Mouse (Mus musculus): ENCODE results near the gene Klhdc7a. TPM values are rescaled to one million over a fixed set of nuclear protein-coding genes. Genes with fewer than 3 reads are reported as not detected.

The Klhdc7a gene
- 0.03 and 0.17 TPM in 2 replicates for polyA plus RNA-seq (2014; fragmentation: Nextera tagmentation; extraction: Ambion mirVana)

GRCm38 (mm10) chr4:139967922-139968321, at the start of gene Klhdc7a:
Gene Klhdc7a (minus strand): TSS chr4:139968026.
- Histone ChIP-seq H3K9me3 (ENCODE audit: control insufficient read depth, low read length) (no peaks in the 10 kb centered on the region), H3K4me3 (ENCODE audit: low read depth, low read length) (no peak within 1 kb of the TSS), H3K27ac (ENCODE audit: low read depth, low read length) (no peak within 1 kb of the TSS), H3K27me3 (ENCODE audit: control insufficient read depth, insufficient read depth, low read length) (no peaks in the 10 kb centered on the region), H3K4me2 (ENCODE audit: low read depth, low read length, severe bottlenecking) (no peak within 1 kb of the TSS), H3K4me1 (replicated peaks; ENCODE audit: control insufficient read depth, insufficient read depth, low read length) (peaks cover 4% of the 10 kb centered on the region; the same call in 1 of the 2 replicates), H3K36me3 (ENCODE audit: control insufficient read depth, insufficient read depth, low read length) (no peaks in the 10 kb centered on the region), H3K9ac (ENCODE audit: low read length) (no peak within 1 kb of the TSS)
- ATAC-seq (replicated peaks; ENCODE audit: low FRiP score) (no peak), DNase-seq (ENCODE audit: low spot score) (no peak)
- 44% methylated on average over 4 of the region's 4 CpGs for WGBS

- Histone ChIP-seq H3K27me3 (ENCODE audit: control insufficient read depth, insufficient read depth, low read length) (no peaks in the 10 kb centered on the region), H3K4me1 (replicated peaks; ENCODE audit: control insufficient read depth, insufficient read depth, low read length) (0 out of 2 replicates have a peak, but pooled peaks cover under 1% of the 10 kb centered on the region), H3K4me3 (ENCODE audit: low read depth, low read length) (no peak overlapping the region), H3K9ac (ENCODE audit: low read length) (no peak overlapping the region), H3K36me3 (ENCODE audit: control insufficient read depth, insufficient read depth, low read length) (no peaks in the 10 kb centered on the region), H3K9me3 (ENCODE audit: control insufficient read depth, low read length) (no peaks in the 10 kb centered on the region), H3K27ac (ENCODE audit: low read depth, low read length) (no peak overlapping the region), H3K4me2 (ENCODE audit: low read depth, low read length, severe bottlenecking) (no peak overlapping the region)
- no peak for ATAC-seq (replicated peaks; ENCODE audit: low FRiP score)
- WGBS, result 72% methylated on average over 7 of the region's 7 CpGs
- no peak for DNase-seq (ENCODE audit: low spot score)
Measured at GRCm38 (mm10) chr4:140015916-140016315, 48.1 kb upstream of the Klhdc7a start.

GRCm38 (mm10) chr4:140010728-140011470, 43.1 kb upstream of the Klhdc7a start:
- Histone ChIP-seq H3K27me3 (ENCODE audit: control insufficient read depth, insufficient read depth, low read length) (no peaks in the 10 kb centered on the region), H3K4me1 (replicated peaks; ENCODE audit: control insufficient read depth, insufficient read depth, low read length) (0 out of 2 replicates have a peak, but pooled peaks cover 2% of the 10 kb centered on the region), H3K27ac (ENCODE audit: low read depth, low read length) (no peak overlapping the region), H3K9me3 (ENCODE audit: control insufficient read depth, low read length) (no peaks in the 10 kb centered on the region), H3K4me2 (ENCODE audit: low read depth, low read length, severe bottlenecking) (no peak overlapping the region), H3K9ac (ENCODE audit: low read length) (no peak overlapping the region), H3K4me3 (ENCODE audit: low read depth, low read length) (no peak overlapping the region), H3K36me3 (ENCODE audit: control insufficient read depth, insufficient read depth, low read length) (no peaks in the 10 kb centered on the region)
- ATAC-seq (replicated peaks; ENCODE audit: low FRiP score) (0 out of 2 replicates have a peak, but pooled peaks have one; percentile 49), DNase-seq (ENCODE audit: low spot score) (no peak)
- WGBS, result 69% methylated on average over 11 of the region's 11 CpGs

- DNase-seq (ENCODE audit: low spot score), result no peak
- H3K4me1 ChIP-seq (replicated peaks; ENCODE audit: control insufficient read depth, insufficient read depth, low read length), result peaks cover 2% of the 10 kb centered on the region; the same call in 1 of the 2 replicates
Measured at GRCm38 (mm10) chr4:140004932-140005331, 37.1 kb upstream of the Klhdc7a start.

GRCm38 (mm10) chr4:140004170-140004569, 36.3 kb upstream of the Klhdc7a start:
- Histone ChIP-seq H3K9me3 (ENCODE audit: control insufficient read depth, low read length) (no peaks in the 10 kb centered on the region), H3K27ac (ENCODE audit: low read depth, low read length) (no peak overlapping the region), H3K4me1 (replicated peaks; ENCODE audit: control insufficient read depth, insufficient read depth, low read length) (peaks cover 2% of the 10 kb centered on the region; the same call in 1 of the 2 replicates), H3K36me3 (ENCODE audit: control insufficient read depth, insufficient read depth, low read length) (no peaks in the 10 kb centered on the region), H3K4me2 (ENCODE audit: low read depth, low read length, severe bottlenecking) (peak overlapping the region; percentile 43), H3K4me3 (ENCODE audit: low read depth, low read length) (peak overlapping the region; percentile 17; the same call in 1 of the 2 replicates), H3K27me3 (ENCODE audit: control insufficient read depth, insufficient read depth, low read length) (no peaks in the 10 kb centered on the region; the same call in 1 of the 2 replicates), H3K9ac (ENCODE audit: low read length) (0 out of 2 replicates have a peak overlapping the region, but pooled peaks have one; percentile 35)
- 20% methylated on average over 12 of the region's 12 CpGs for WGBS
- peak; percentile 68 for DNase-seq (ENCODE audit: low spot score)
- ATAC-seq (replicated peaks; ENCODE audit: low FRiP score), result peak; percentile 60; the same call in 1 of the 2 replicates

More at GRCm38 (mm10) chr4:140004932-140005331, 37.1 kb upstream of the Klhdc7a start:
- H3K9ac ChIP-seq (ENCODE audit: low read length), result peak overlapping the region; percentile 35; the same call in 1 of the 2 replicates
- H3K9me3 ChIP-seq (ENCODE audit: control insufficient read depth, low read length), result no peaks in the 10 kb centered on the region
- H3K36me3 ChIP-seq (ENCODE audit: control insufficient read depth, insufficient read depth, low read length), result no peaks in the 10 kb centered on the region
- ATAC-seq (replicated peaks; ENCODE audit: low FRiP score), result peak; percentile 12; the same call in 1 of the 2 replicates
- H3K27me3 ChIP-seq (ENCODE audit: control insufficient read depth, insufficient read depth, low read length), result no peaks in the 10 kb centered on the region; the same call in 1 of the 2 replicates
- peak overlapping the region; percentile 43; the same call in 1 of the 2 replicates for H3K4me2 ChIP-seq (ENCODE audit: low read depth, low read length, severe bottlenecking)
- WGBS, result 21% methylated on average over 5 of the region's 5 CpGs
- H3K27ac ChIP-seq (ENCODE audit: low read depth, low read length), result no peak overlapping the region
- H3K4me3 ChIP-seq (ENCODE audit: low read depth, low read length), result no peak overlapping the region

- H3K4me3 ChIP-seq (ENCODE audit: low read depth, low read length), result no peak overlapping the region
- no peaks in the 10 kb centered on the region for H3K9me3 ChIP-seq (ENCODE audit: control insufficient read depth, low read length)
- no peak for ATAC-seq (replicated peaks; ENCODE audit: low FRiP score)
- H3K36me3 ChIP-seq (ENCODE audit: control insufficient read depth, insufficient read depth, low read length), result no peaks in the 10 kb centered on the region
- H3K4me2 ChIP-seq (ENCODE audit: low read depth, low read length, severe bottlenecking), result no peak overlapping the region
- WGBS, result 13% methylated on average over 12 of the region's 12 CpGs
- peaks cover 2% of the 10 kb centered on the region; the same call in 1 of the 2 replicates for H3K4me1 ChIP-seq (replicated peaks; ENCODE audit: control insufficient read depth, insufficient read depth, low read length)
- H3K9ac ChIP-seq (ENCODE audit: low read length), result no peak overlapping the region
- DNase-seq (ENCODE audit: low spot score), result no peak
- no peaks in the 10 kb centered on the region; the same call in 1 of the 2 replicates for H3K27me3 ChIP-seq (ENCODE audit: control insufficient read depth, insufficient read depth, low read length)
- 0 out of 2 replicates have a peak overlapping the region, but pooled peaks have one; percentile 18 for H3K27ac ChIP-seq (ENCODE audit: low read depth, low read length)
Measured at GRCm38 (mm10) chr4:140002069-140002468, 34.2 kb upstream of the Klhdc7a start.

- H3K9ac ChIP-seq (ENCODE audit: low read length), result no peak overlapping the region
- H3K27ac ChIP-seq (ENCODE audit: low read depth, low read length), result no peak overlapping the region
- H3K4me2 ChIP-seq (ENCODE audit: low read depth, low read length, severe bottlenecking), result no peak overlapping the region
- no peak overlapping the region for H3K4me3 ChIP-seq (ENCODE audit: low read depth, low read length)
- ATAC-seq (replicated peaks; ENCODE audit: low FRiP score) (no peak), DNase-seq (ENCODE audit: low spot score) (no peak)
- H3K27me3 ChIP-seq (ENCODE audit: control insufficient read depth, insufficient read depth, low read length), result no peaks in the 10 kb centered on the region; the same call in 1 of the 2 replicates
- no peaks in the 10 kb centered on the region for H3K36me3 ChIP-seq (ENCODE audit: control insufficient read depth, insufficient read depth, low read length)
- H3K4me1 ChIP-seq (replicated peaks; ENCODE audit: control insufficient read depth, insufficient read depth, low read length), result peaks cover 2% of the 10 kb centered on the region; the same call in 1 of the 2 replicates
- H3K9me3 ChIP-seq (ENCODE audit: control insufficient read depth, low read length), result no peaks in the 10 kb centered on the region
- 85% methylated on average over 5 of the region's 5 CpGs for WGBS
Measured at GRCm38 (mm10) chr4:140000911-140001310, 33.1 kb upstream of the Klhdc7a start.

GRCm38 (mm10) chr4:139999033-139999432, 31.2 kb upstream of the Klhdc7a start:
- Histone ChIP-seq H3K27me3 (ENCODE audit: control insufficient read depth, insufficient read depth, low read length) (no peaks in the 10 kb centered on the region; the same call in 1 of the 2 replicates), H3K4me1 (replicated peaks; ENCODE audit: control insufficient read depth, insufficient read depth, low read length) (peaks cover 2% of the 10 kb centered on the region; the same call in 1 of the 2 replicates), H3K9me3 (ENCODE audit: control insufficient read depth, low read length) (no peaks in the 10 kb centered on the region), H3K9ac (ENCODE audit: low read length) (no peak overlapping the region), H3K4me2 (ENCODE audit: low read depth, low read length, severe bottlenecking) (no peak overlapping the region), H3K36me3 (ENCODE audit: control insufficient read depth, insufficient read depth, low read length) (no peaks in the 10 kb centered on the region), H3K4me3 (ENCODE audit: low read depth, low read length) (no peak overlapping the region), H3K27ac (ENCODE audit: low read depth, low read length) (no peak overlapping the region)
- DNase-seq (ENCODE audit: low spot score) (no peak), ATAC-seq (replicated peaks; ENCODE audit: low FRiP score) (no peak)
- WGBS, result 49% methylated on average over 7 of the region's 7 CpGs

Measured in forebrain, embryonic 11.5 days (tissue).